Mouse (Mus musculus): ENCODE measurements around the gene Sparc. TPM values are rescaled to one million over a fixed set of nuclear protein-coding genes. Genes with fewer than 3 reads are reported as not detected.
"Not testable (repeated sequence)": the region's sequence is repeated elsewhere in the genome, so short reads cannot be mapped to it uniquely, and the experiment has no call there.

The Sparc gene
- total and polyA plus RNA-seq, 3 experiments = 320 to 666 (median 420) TPM

DNA sequence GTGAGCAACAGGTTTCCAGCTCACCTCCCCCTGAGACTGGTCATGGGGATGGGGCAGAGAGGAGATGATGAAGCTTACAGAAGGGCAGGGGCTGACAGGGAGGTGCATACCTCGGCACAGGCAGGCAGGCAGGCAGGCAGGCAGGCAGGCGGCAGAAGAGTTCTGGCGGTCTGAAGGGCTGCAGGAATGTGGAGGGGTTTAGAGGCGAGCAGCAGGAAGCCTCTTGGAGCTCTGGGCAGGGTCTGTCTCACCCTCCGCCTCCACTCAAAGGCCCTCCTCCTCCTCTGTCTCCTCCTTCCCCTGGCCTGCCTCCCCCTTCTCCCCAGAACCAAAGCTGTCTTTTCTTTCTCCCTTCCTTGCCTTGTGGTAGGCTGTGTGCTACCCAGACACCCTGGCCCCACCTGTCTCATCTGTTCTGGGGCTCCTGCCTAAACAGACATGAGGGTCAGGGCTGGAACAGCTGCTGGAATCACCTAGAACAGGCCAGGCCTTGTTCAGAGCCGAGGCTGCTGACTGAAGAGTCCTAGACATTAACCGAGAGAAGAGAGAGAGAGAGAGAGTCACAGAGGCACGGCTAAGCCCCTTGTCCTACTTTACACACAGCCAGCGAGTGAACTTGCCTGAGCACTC, 3.2 kb downstream of the Sparc start:
- peak; percentile 86 to 88 for DNase-seq
- TF ChIP-seq POLR2A (IDR thresholded peaks at IDR 0.05; ENCODE audit: insufficient read depth, low read depth, low read length) (peak; percentile 97), CTCF (IDR thresholded peaks at IDR 0.05) (no peak)
- Histone ChIP-seq H3K9ac (ENCODE audit: low read depth, low read length) (peak overlapping the region; percentile 84), H3K4me3 (peak overlapping the region; percentile 52), H3K27ac (peak overlapping the region; percentile 91), H3K4me1 (ENCODE audit: control insufficient read depth, insufficient read depth, low read length) (peaks cover 13% of the 10 kb centered on the region), H3K27me3 (ENCODE audit: control insufficient read depth, insufficient read depth, low read length) (no peaks in the 10 kb centered on the region), H3K36me3 (ENCODE audit: control insufficient read depth, insufficient read depth, low read length) (peaks cover 6% of the 10 kb centered on the region), H3K79me2 (replicated peaks; ENCODE audit: control insufficient read depth, insufficient read depth, low read length) (no peaks in the 10 kb centered on the region)
- intact Hi-C loops (cut with DNase I) = loop anchor here (1.0 to 2.0 kb wide), 3 partner anchors 22 to 29 kb away; no protein-coding TSS in a partner anchor
- 12% methylated on average over 9 of the region's 9 CpGs for WGBS

DNA sequence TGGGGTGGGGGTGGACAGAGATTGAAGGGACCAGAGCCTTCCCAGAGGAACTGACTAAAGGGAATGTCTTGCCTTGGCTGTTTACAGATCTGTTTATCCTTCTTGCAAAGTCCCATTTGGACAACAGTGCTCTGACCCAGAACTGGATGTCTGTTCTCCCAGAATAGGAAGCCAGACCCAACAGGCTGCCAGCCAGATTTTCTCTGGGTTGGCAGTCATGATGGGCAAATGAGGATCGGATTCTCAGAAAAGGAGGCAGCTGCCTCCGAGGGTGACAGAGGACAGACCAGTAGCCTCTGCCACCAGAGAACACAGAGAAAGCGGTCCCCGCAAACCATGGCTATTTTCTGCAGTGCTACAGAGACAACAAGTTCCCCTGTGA, 3.7 kb downstream of the Sparc start:
- Histone ChIP-seq H3K36me3 (ENCODE audit: control insufficient read depth, insufficient read depth, low read length) (peaks cover 9% of the 10 kb centered on the region), H3K9ac (ENCODE audit: low read depth, low read length) (peak overlapping the region; percentile 84), H3K27ac (peak overlapping the region; percentile 91), H3K4me3 (peak overlapping the region; percentile 52), H3K27me3 (ENCODE audit: control insufficient read depth, insufficient read depth, low read length) (no peaks in the 10 kb centered on the region), H3K79me2 (replicated peaks; ENCODE audit: control insufficient read depth, insufficient read depth, low read length) (no peaks in the 10 kb centered on the region), H3K4me1 (ENCODE audit: control insufficient read depth, insufficient read depth, low read length) (peaks cover 14% of the 10 kb centered on the region)
- DNase-seq = peak in 1 of 2 experiments; percentile 80
- TF ChIP-seq EP300 (IDR thresholded peaks at IDR 0.05; ENCODE audit: insufficient read depth, low read depth, low read length) = no peak
- TF ChIP-seq CTCF (IDR thresholded peaks at IDR 0.05) = no peak
- no peak for TF ChIP-seq POLR2A (IDR thresholded peaks at IDR 0.05; ENCODE audit: insufficient read depth, low read depth, low read length)
- intact Hi-C loops (cut with DNase I) = loop anchor here (1.0 to 2.0 kb wide), 3 partner anchors 22 to 28 kb away; no protein-coding TSS in a partner anchor
- WGBS = 11% methylated on average over 4 of the region's 4 CpGs

DNA sequence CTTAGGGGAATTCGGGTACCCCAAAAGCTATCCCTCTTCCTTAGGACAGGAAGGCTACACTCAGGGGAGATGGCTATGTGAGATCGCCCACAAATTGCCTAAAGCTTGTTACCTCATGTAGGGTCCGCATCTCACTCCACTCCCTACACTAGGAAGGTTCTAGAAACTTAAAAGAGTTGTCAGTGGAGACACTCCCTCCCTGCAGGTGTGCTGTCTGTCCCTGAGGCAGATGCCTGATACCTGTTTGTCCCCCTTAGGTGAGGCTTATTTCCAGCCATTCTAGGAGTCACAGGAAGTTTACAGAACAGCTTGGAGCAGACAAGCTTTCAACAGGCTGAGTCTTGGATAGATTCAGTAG, 4.3 kb downstream of the Sparc start:
- Histone ChIP-seq H3K27ac (peak overlapping the region; percentile 91), H3K36me3 (ENCODE audit: control insufficient read depth, insufficient read depth, low read length) (peaks cover 11% of the 10 kb centered on the region), H3K9ac (ENCODE audit: low read depth, low read length) (peak overlapping the region; percentile 84), H3K79me2 (replicated peaks; ENCODE audit: control insufficient read depth, insufficient read depth, low read length) (no peaks in the 10 kb centered on the region), H3K4me1 (ENCODE audit: control insufficient read depth, insufficient read depth, low read length) (peaks cover 16% of the 10 kb centered on the region), H3K27me3 (ENCODE audit: control insufficient read depth, insufficient read depth, low read length) (no peaks in the 10 kb centered on the region), H3K4me3 (peak overlapping the region; percentile 52)
- WGBS = 5% methylated on average over 3 of the region's 3 CpGs
- intact Hi-C loops (cut with DNase I) = loop anchor here (1.0 to 2.0 kb wide), 3 partner anchors 21 to 28 kb away; no protein-coding TSS in a partner anchor
- TF ChIP-seq CTCF (IDR thresholded peaks at IDR 0.05) = no peak
- TF ChIP-seq EP300 (IDR thresholded peaks at IDR 0.05; ENCODE audit: insufficient read depth, low read depth, low read length) = peak; percentile 11; the same call in 1 of the 2 replicates
- TF ChIP-seq POLR2A (IDR thresholded peaks at IDR 0.05; ENCODE audit: insufficient read depth, low read depth, low read length) = no peak
- DNase-seq = no peak

DNA sequence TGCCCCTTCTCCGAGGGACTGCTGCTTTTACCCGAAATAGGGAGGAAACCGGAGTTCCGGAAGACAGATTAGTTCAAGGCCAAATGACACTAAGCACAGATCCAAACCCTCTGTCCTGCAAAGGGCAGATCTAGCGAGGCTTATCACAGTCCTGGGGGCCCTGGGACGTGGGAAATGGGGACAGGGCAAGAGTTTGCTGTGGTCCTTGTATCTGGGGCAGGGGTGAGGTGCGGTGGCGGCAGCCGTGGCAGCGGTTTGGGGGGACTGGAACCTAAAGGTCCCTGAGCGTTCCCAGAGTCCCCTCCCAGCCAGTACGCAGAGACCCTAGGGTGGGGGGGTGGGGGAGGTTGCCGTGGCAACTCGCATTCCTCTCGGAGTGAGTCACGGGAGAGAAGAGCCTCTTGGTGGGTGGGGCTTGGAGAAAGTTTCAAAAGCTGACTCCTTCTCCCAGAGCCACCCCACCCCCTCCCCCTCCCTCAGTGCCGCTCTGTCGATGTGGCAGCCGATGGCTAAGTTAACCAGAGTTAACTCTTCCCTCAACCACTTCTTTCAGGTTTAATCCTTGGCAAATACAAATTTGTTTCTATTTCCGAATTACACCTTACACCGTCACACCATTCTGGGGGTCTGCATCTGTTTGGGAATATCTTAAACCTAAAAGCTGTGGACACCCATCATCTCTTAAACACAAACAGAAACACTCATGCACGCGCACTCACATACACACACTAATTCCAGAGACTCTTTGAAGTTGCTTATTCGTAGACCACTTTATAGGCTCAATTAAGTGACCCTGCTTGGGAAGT, 4.9 kb downstream of the Sparc start:
- peak; percentile 74 to 79 for DNase-seq
- Histone ChIP-seq H3K79me2 (replicated peaks; ENCODE audit: control insufficient read depth, insufficient read depth, low read length) (no peaks in the 10 kb centered on the region), H3K27me3 (ENCODE audit: control insufficient read depth, insufficient read depth, low read length) (no peaks in the 10 kb centered on the region), H3K36me3 (ENCODE audit: control insufficient read depth, insufficient read depth, low read length) (peaks cover 16% of the 10 kb centered on the region), H3K4me3 (peak overlapping the region; percentile 52), H3K4me1 (ENCODE audit: control insufficient read depth, insufficient read depth, low read length) (peaks cover 21% of the 10 kb centered on the region), H3K27ac (peak overlapping the region; percentile 91), H3K9ac (ENCODE audit: low read depth, low read length) (peak overlapping the region; percentile 91)
- intact Hi-C loops (cut with DNase I) = loop anchor here (2.0 kb wide), 2 partner anchors 27 kb away; no protein-coding TSS in a partner anchor
- 3% methylated on average over 24 of the region's 24 CpGs for WGBS
- TF ChIP-seq CTCF (IDR thresholded peaks at IDR 0.05) (no peak), POLR2A (IDR thresholded peaks at IDR 0.05; ENCODE audit: insufficient read depth, low read depth, low read length) (peak; percentile 54), EP300 (IDR thresholded peaks at IDR 0.05; ENCODE audit: insufficient read depth, low read depth, low read length) (0 out of 2 replicates have a peak, but pooled peaks have one; percentile 8)

DNA sequence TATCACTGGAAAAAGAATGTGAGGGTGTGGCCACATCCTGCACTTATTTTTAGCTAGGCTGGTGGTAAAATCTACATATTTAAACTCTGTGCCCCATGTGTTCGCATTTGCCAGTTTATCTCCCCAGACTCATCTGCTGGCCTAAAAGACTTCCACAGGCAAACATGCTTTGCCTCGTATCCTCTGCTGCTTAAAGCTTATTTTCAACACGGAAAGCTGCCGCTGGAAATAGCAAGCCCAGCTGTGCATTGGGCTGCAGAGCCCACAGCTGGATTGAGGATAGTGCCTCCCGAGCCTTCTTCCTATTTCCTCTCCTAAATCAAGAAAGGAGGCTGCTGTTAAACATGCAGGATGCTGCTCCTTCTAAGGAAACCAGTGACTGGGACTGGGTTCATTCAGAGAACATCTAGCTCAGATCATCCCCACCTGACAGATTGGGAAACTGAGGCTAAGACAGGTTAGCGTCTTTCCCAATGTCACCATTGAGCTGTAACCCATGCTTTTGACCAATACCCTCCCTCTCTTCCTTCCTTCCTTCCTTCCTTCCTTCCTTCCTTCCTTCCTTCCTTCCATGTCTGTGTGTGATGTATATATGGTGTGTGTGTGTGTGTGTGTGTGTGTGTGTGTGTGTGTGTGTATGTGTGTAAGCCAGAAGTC, 6.2 kb downstream of the Sparc start:
- H3K4me1 ChIP-seq (ENCODE audit: control insufficient read depth, insufficient read depth, low read length) = peaks cover 33% of the 10 kb centered on the region
- H3K9ac ChIP-seq (ENCODE audit: low read depth, low read length) = peak overlapping the region; percentile 33
- H3K36me3 ChIP-seq (ENCODE audit: control insufficient read depth, insufficient read depth, low read length) = peaks cover 28% of the 10 kb centered on the region
- H3K4me3 ChIP-seq = peak overlapping the region; percentile 39
- no peaks in the 10 kb centered on the region for H3K27me3 ChIP-seq (ENCODE audit: control insufficient read depth, insufficient read depth, low read length)
- 13% methylated on average over 6 of the region's 6 CpGs for WGBS
- peaks cover 5% of the 10 kb centered on the region for H3K79me2 ChIP-seq (replicated peaks; ENCODE audit: control insufficient read depth, insufficient read depth, low read length)
- intact Hi-C loops (cut with DNase I) = no loop called here
- no peak for TF ChIP-seq EP300 (IDR thresholded peaks at IDR 0.05; ENCODE audit: insufficient read depth, low read depth, low read length)
- TF ChIP-seq POLR2A (IDR thresholded peaks at IDR 0.05; ENCODE audit: insufficient read depth, low read depth, low read length) = no peak
- no peak for TF ChIP-seq CTCF (IDR thresholded peaks at IDR 0.05)
- no peak for DNase-seq
- peak overlapping the region; percentile 91 for H3K27ac ChIP-seq

DNA sequence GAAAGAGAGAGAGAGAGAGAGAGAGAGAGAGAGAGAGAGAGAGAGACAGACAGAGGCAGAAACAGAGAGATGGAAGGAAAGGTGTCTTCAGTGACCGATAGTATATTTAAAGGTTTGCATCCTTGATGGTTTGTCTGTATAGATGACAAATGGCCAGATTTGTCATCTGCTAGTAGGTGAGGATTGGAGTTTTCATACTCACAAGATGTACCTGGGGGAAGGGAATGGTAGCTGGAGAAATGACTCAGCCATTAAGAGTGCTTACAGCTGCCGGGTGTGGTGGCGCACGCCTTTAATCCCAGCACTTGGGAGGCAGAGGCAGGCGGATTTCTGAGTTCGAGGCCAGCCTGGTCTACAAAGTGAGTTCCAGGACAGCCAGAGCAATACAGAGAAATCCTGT, 7.3 kb downstream of the Sparc start:
- intact Hi-C loops (cut with DNase I); H3K9ac ChIP-seq (ENCODE audit: low read depth, low read length); H3K79me2 ChIP-seq (replicated peaks; ENCODE audit: control insufficient read depth, insufficient read depth, low read length); DNase-seq; H3K27me3 ChIP-seq (ENCODE audit: control insufficient read depth, insufficient read depth, low read length): not testable (repeated sequence)
- Histone ChIP-seq H3K4me1 (ENCODE audit: control insufficient read depth, insufficient read depth, low read length) (peaks cover 40% of the 10 kb centered on the region), H3K4me3 (peak overlapping the region; percentile 39), H3K36me3 (ENCODE audit: control insufficient read depth, insufficient read depth, low read length) (peaks cover 37% of the 10 kb centered on the region), H3K27ac (peak overlapping the region; percentile 91)
- 42% methylated on average over 6 of the region's 6 CpGs for WGBS

Data from heart, adult 2 months (tissue).